Mouse (Mus musculus) ES-Bruce4 (cell line): ENCODE data around the gene Tekt1.

Experiments used
- CTCF ChIP-seq: IDR thresholded peaks from one replicate; pipeline ENCODE4 v1.8.1; 2011; ENCODE audit warnings: low read depth, low read length
- POLR2A ChIP-seq: IDR thresholded peaks from one replicate; pipeline ENCODE4 v1.8.1; 2011; ENCODE audit warnings: low read length; ENCODE audit not compliant: insufficient read depth

- no peak for TF ChIP-seq POLR2A
- TF ChIP-seq CTCF, result no peak
Observed at GRCm38 (mm10) chr11:72301334-72301733, 60.9 kb downstream of the Tekt1 start, which contains the start of gene Xaf1.
